Mouse (Mus musculus) limb, embryonic 15.5 days (tissue): ENCODE data around the gene Zfp46. TPM values are rescaled to one million over a fixed set of nuclear protein-coding genes. Genes with fewer than 3 reads are reported as not detected.

ENCODE experiments used
- ATAC-seq: fragments of 200-750 bp; cut with Nextera tagmentation; 2 replicates; pipeline ENCODE4 v1.8.0; 2017; ENCODE audit warnings: low read depth, moderate TSS enrichment; ENCODE audit not compliant: insufficient number of reproducible peaks, low FRiP score, low TSS enrichment
- H3K27ac ChIP-seq: fragments of 300-500 bp; sonication (generic); 2 replicates; pipeline ENCODE4 v1.5.1; 2015; ENCODE audit warnings: moderate library complexity, mild to moderate bottlenecking, inconsistent platforms
- H3K27me3 ChIP-seq: fragments of 300-500 bp; sonication (generic); 2 replicates; pipeline ENCODE4 v1.6.1; 2015; ENCODE audit warnings: inconsistent platforms
- H3K36me3 ChIP-seq: fragments of 300-500 bp; sonication (generic); 2 replicates; pipeline ENCODE4 v1.6.1; 2015; ENCODE audit warnings: inconsistent platforms
- H3K4me1 ChIP-seq: fragments of 300-500 bp; sonication (generic); 2 replicates; pipeline ENCODE4 v1.6.1; 2015; ENCODE audit warnings: inconsistent platforms
- H3K4me2 ChIP-seq: fragments of 300-500 bp; sonication (generic); 2 replicates; pipeline ENCODE4 v1.6.1; 2015; ENCODE audit warnings: mild to moderate bottlenecking, inconsistent platforms
- H3K4me3 ChIP-seq: fragments of 300-500 bp; sonication (generic); 2 replicates; pipeline ENCODE4 v1.5.1; 2015; ENCODE audit warnings: mild to moderate bottlenecking, inconsistent platforms
- H3K9ac ChIP-seq: fragments of 300-500 bp; sonication (generic); 2 replicates; pipeline ENCODE4 v1.6.1; 2015; ENCODE audit warnings: inconsistent platforms
- H3K9me3 ChIP-seq: fragments of 300-500 bp; sonication (generic); 2 replicates; pipeline ENCODE4 v1.6.1; 2016; ENCODE audit warnings: inconsistent platforms
- WGBS: fragments of 180-500 bp; shearing (Covaris S2); methylation state at CpG from one replicate; pipeline ENCODE4 v1.1.7; 2015; 5-methylcytosine and 5-hydroxymethylcytosine counted together
- polyA plus RNA-seq: library from polyadenylated mRNA; unstranded; fragments of >200 nt; fragmentation: Nextera tagmentation; extraction: Ambion mirVana; gene quantifications from 2 replicates; pipeline ENCODE4 v1.2.1, GENCODE M21; 2015

The Zfp46 gene
- polyA plus RNA-seq, 1 experiment from 2014 or later = 25.9 TPM

GRCm38 (mm10) chr4:136324226-136324625, 39.7 kb downstream of the Zfp46 start:
- no peaks in the 10 kb centered on the region for H3K4me1 ChIP-seq
- H3K27me3 ChIP-seq = no peaks in the 10 kb centered on the region
- WGBS = 45% methylated on average over 2 of the region's 2 CpGs
- peaks cover 57% of the 10 kb centered on the region for H3K36me3 ChIP-seq
- no peaks in the 10 kb centered on the region for H3K9me3 ChIP-seq
- H3K4me3 ChIP-seq = no peak overlapping the region
- ATAC-seq = no peak
- H3K27ac ChIP-seq = no peak overlapping the region
- no peak overlapping the region for H3K9ac ChIP-seq
- no peak overlapping the region for H3K4me2 ChIP-seq

- no peak overlapping the region for H3K27ac ChIP-seq
- ATAC-seq = no peak
- H3K9ac ChIP-seq = no peak overlapping the region
- H3K27me3 ChIP-seq = no peaks in the 10 kb centered on the region
- H3K9me3 ChIP-seq = no peaks in the 10 kb centered on the region
- WGBS = 71% methylated on average over 5 of the region's 5 CpGs
- H3K4me3 ChIP-seq = no peak overlapping the region
- H3K36me3 ChIP-seq = peaks cover 48% of the 10 kb centered on the region
- H3K4me2 ChIP-seq = no peak overlapping the region
- no peaks in the 10 kb centered on the region for H3K4me1 ChIP-seq
Measured at GRCm38 (mm10) chr4:136327238-136327637, 42.8 kb downstream of the Zfp46 start.

DNA sequence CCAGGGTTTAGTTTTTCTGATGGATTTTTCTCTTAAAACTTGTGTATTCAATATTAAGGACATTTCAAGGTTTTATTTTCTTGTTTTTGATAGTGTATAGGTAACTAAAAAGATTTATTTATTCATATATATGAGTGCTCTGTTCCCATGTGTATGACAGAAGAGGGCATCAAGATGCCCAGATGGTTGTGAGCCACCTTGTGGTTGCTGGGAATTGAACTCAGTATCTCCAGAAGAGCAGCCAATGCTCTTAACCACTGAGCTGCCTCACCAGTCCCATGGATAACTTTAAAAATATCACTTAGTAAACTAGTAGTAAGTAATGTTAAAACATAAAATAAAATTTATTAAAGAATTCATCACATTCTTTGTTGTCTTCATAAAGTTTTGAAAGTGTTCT, 43.6 kb downstream of the Zfp46 start:
- ATAC-seq = no peak

DNA sequence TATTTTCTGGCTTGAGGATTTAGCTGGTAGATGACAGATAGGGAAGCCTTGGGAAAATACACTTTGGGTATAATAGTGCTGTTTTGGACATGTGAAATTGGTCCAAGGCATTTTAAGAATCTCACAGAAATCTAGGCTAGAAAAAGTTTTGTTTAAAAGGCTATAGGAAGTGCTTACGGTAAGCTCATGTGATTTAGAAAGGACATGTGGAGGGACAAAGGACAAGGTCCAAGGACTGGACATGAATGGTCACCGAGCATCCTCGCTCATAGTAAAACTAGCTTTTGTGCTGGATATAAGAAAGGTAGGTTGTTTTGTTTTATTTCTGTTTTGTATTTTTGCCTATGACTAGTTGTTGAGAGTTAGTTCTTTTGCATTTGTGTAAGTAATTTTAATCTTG, 47.2 kb downstream of the Zfp46 start:
- Histone ChIP-seq H3K36me3 (peaks cover 59% of the 10 kb centered on the region), H3K9ac (no peak overlapping the region)

More for the DNA sequence above, 43.6 kb downstream of the Zfp46 start:
- H3K4me3 ChIP-seq = no peak overlapping the region
- H3K4me2 ChIP-seq = no peak overlapping the region
- no peaks in the 10 kb centered on the region for H3K27me3 ChIP-seq
- no peaks in the 10 kb centered on the region for H3K9me3 ChIP-seq
- H3K36me3 ChIP-seq = peaks cover 53% of the 10 kb centered on the region
- no peak overlapping the region for H3K9ac ChIP-seq
- H3K27ac ChIP-seq = no peak overlapping the region
- H3K4me1 ChIP-seq = no peaks in the 10 kb centered on the region

DNA sequence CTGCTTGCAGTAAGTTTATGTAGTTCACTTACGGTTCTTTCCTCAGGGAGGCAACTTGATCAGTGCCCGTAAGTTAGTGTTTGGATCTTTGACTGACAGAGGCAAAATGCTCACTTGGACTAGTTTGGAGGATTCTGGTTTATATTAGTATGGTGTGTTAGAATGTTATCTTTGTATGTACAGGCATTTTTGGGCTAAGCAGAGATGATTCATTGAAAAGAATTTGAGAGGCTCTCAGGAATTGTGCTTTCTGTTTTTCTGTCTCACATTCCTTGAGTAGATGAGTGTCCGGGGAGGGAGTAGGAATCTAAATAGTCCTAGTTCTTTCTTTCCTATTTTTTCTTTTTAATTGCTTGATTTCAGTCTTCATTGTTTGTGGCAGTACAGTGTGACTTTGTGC, 48.7 kb downstream of the Zfp46 start:
- Histone ChIP-seq H3K9ac (no peak overlapping the region), H3K9me3 (no peaks in the 10 kb centered on the region), H3K4me1 (no peaks in the 10 kb centered on the region), H3K27ac (no peak overlapping the region), H3K4me2 (no peak overlapping the region), H3K36me3 (peaks cover 57% of the 10 kb centered on the region), H3K27me3 (no peaks in the 10 kb centered on the region), H3K4me3 (no peak overlapping the region)
- ATAC-seq = no peak
- WGBS = 75% methylated on average over 3 of the region's 3 CpGs

More for the DNA sequence above, 47.2 kb downstream of the Zfp46 start:
- no peak for ATAC-seq
- Histone ChIP-seq H3K27me3 (no peaks in the 10 kb centered on the region), H3K4me1 (no peaks in the 10 kb centered on the region), H3K27ac (no peak overlapping the region), H3K4me2 (no peak overlapping the region), H3K4me3 (no peak overlapping the region), H3K9me3 (no peaks in the 10 kb centered on the region)
- WGBS = 92% methylated on average over 3 of the region's 3 CpGs

- ATAC-seq = no peak
- no peak overlapping the region for H3K9ac ChIP-seq
- WGBS = 71% methylated on average over 2 of the region's 2 CpGs
- peaks cover 61% of the 10 kb centered on the region for H3K36me3 ChIP-seq
- H3K4me2 ChIP-seq = no peak overlapping the region
- no peaks in the 10 kb centered on the region for H3K27me3 ChIP-seq
- H3K4me3 ChIP-seq = no peak overlapping the region
- no peaks in the 10 kb centered on the region for H3K4me1 ChIP-seq
- H3K9me3 ChIP-seq = no peaks in the 10 kb centered on the region
- H3K27ac ChIP-seq = no peak overlapping the region
Measured at GRCm38 (mm10) chr4:136335065-136335464, 50.6 kb downstream of the Zfp46 start.

DNA sequence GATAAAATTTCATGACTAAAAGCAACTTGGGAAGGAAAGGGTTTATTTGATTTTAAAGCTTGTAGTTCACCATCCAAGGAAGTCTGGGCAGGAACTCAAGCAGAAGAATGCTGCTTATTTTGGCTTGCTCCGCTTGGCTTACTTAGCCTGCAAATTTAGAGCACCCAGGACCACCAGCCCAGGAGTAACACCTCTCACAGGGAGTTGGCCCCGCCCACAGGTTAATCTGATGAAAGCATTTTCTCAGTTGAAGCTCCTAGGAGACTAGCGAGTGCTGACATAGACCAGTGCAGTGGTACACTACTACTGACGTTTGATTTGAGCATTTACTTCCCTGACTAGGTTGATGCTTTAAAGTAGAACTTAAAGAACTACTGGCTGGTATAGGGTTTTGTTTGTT, 52.6 kb downstream of the Zfp46 start:
- 60% methylated on average over 4 of the region's 4 CpGs for whole genome bisulfite sequencing
- Histone ChIP-seq H3K36me3 (peaks cover 54% of the 10 kb centered on the region), H3K9me3 (no peaks in the 10 kb centered on the region), H3K9ac (no peak overlapping the region), H3K27ac (no peak overlapping the region), H3K4me1 (no peaks in the 10 kb centered on the region), H3K4me3 (no peak overlapping the region), H3K4me2 (no peak overlapping the region), H3K27me3 (no peaks in the 10 kb centered on the region)
- ATAC-seq = no peak

Other genes starting within 250 kb of the Zfp46 start
- gene Rpl11, start 231.3 kb upstream of the Zfp46 start, polyA plus RNA-seq = 425 and 483 TPM in 2 replicates
- gene Id3, start 141.2 kb upstream of the Zfp46 start, polyA plus RNA-seq = 488 and 490 TPM in 2 replicates
- 10.0 and 14.5 TPM in 2 replicates for gene E2f2, start 112.3 kb upstream of the Zfp46 start, polyA plus RNA-seq
- 15.4 and 19.0 TPM in 2 replicates for gene Asap3, start 78.3 kb upstream of the Zfp46 start, polyA plus RNA-seq
- gene Tcea3, start 37.0 kb upstream of the Zfp46 start, polyA plus RNA-seq = 20.6 and 29.9 TPM in 2 replicates
- gene Hnrnpr, start 26.3 kb downstream of the Zfp46 start, polyA plus RNA-seq = 160 and 164 TPM in 2 replicates
- gene Htr1d, start 138.8 kb downstream of the Zfp46 start, polyA plus RNA-seq = 1.2 and 1.4 TPM in 2 replicates
- gene 6030445D17Rik, start 177.6 kb downstream of the Zfp46 start, polyA plus RNA-seq = 0.32 and 0.46 TPM in 2 replicates
- 128 and 132 TPM in 2 replicates for gene Luzp1, start 185.1 kb downstream of the Zfp46 start, polyA plus RNA-seq